Mouse (Mus musculus): ENCODE data around the gene Mphosph9. TPM values are rescaled to one million over a fixed set of nuclear protein-coding genes. Genes with fewer than 3 reads are reported as not detected.

Gene Mphosph9
- polyA plus RNA-seq, 1 experiment from 2014 or later: 4.9 TPM

Other genes with a start within 250 kb of the Mphosph9 start
- gene Abcb9, start 232.2 kb downstream of the Mphosph9 start, polyA plus RNA-seq (2015; fragmentation: Nextera tagmentation; extraction: Ambion mirVana): 6.1 and 7.1 TPM in 2 replicates
- gene Ogfod2, start 215.7 kb downstream of the Mphosph9 start, polyA plus RNA-seq (2015; fragmentation: Nextera tagmentation; extraction: Ambion mirVana): 14.2 and 15.2 TPM in 2 replicates
- 52.1 and 53.5 TPM in 2 replicates for gene Arl6ip4, start 211.9 kb downstream of the Mphosph9 start, polyA plus RNA-seq (2015; fragmentation: Nextera tagmentation; extraction: Ambion mirVana)
- 1.5 and 2.2 TPM in 2 replicates for gene Pitpnm2, start 78.2 kb downstream of the Mphosph9 start, polyA plus RNA-seq (2015; fragmentation: Nextera tagmentation; extraction: Ambion mirVana)
- 5.9 and 6.4 TPM in 2 replicates for gene 2810006K23Rik, start 117 bp upstream of the Mphosph9 start, polyA plus RNA-seq (2015; fragmentation: Nextera tagmentation; extraction: Ambion mirVana)
- gene Cdk2ap1, start 35.1 kb upstream of the Mphosph9 start, polyA plus RNA-seq (2015; fragmentation: Nextera tagmentation; extraction: Ambion mirVana): 31.1 and 51.4 TPM in 2 replicates
- gene Sbno1, start 98.0 kb upstream of the Mphosph9 start, polyA plus RNA-seq (2015; fragmentation: Nextera tagmentation; extraction: Ambion mirVana): 35.0 and 35.3 TPM in 2 replicates
- gene Kmt5a, start 112.0 kb upstream of the Mphosph9 start, polyA plus RNA-seq (2015; fragmentation: Nextera tagmentation; extraction: Ambion mirVana): 60.1 and 67.9 TPM in 2 replicates
- gene Rilpl2, start 150.4 kb upstream of the Mphosph9 start, polyA plus RNA-seq (2015; fragmentation: Nextera tagmentation; extraction: Ambion mirVana): 8.9 and 9.5 TPM in 2 replicates
- 10.5 and 10.8 TPM in 2 replicates for gene Snrnp35, start 155.2 kb upstream of the Mphosph9 start, polyA plus RNA-seq (2015; fragmentation: Nextera tagmentation; extraction: Ambion mirVana)
- gene Rilpl1, start 203.4 kb upstream of the Mphosph9 start, polyA plus RNA-seq (2015; fragmentation: Nextera tagmentation; extraction: Ambion mirVana): 1.9 and 2.1 TPM in 2 replicates
- 321 and 337 TPM in 2 replicates for gene Tmed2, start 212.7 kb upstream of the Mphosph9 start, polyA plus RNA-seq (2015; fragmentation: Nextera tagmentation; extraction: Ambion mirVana)
- 5.1 and 5.8 TPM in 2 replicates for gene Ddx55, start 224.9 kb upstream of the Mphosph9 start, polyA plus RNA-seq (2015; fragmentation: Nextera tagmentation; extraction: Ambion mirVana)